Mouse (Mus musculus) heart, adult 11 months (tissue): ENCODE results near the gene Arhgdib.

Experiments used
- DNase-seq: peaks from one replicate; pipeline ENCODE4 v3.0.0; 2022

Gene Arhgdib

GRCm38 (mm10) chr6:136950171-136950570 lies 8.5 kb upstream of the Arhgdib start:
- DNase-seq, result peak; percentile 63

- DNase-seq, result peak; percentile 46
Observed at GRCm38 (mm10) chr6:136947716-136948115, 6.0 kb upstream of the Arhgdib start.

GRCm38 (mm10) chr6:136946943-136947342 lies 5.2 kb upstream of the Arhgdib start:
- DNase-seq, result peak; percentile 74

GRCm38 (mm10) chr6:136946241-136946640 lies 4.5 kb upstream of the Arhgdib start:
- peak; percentile 91 for DNase-seq

- peak; percentile 64 for DNase-seq
Observed at GRCm38 (mm10) chr6:136944511-136944910, 2.8 kb upstream of the Arhgdib start.

GRCm38 (mm10) chr6:136943392-136943791 lies 1.7 kb upstream of the Arhgdib start:
- DNase-seq, result peak; percentile 82

GRCm38 (mm10) chr6:136942280-136942679 lies 581 bp upstream of the Arhgdib start:
- peak; percentile 43 for DNase-seq

- DNase-seq, result peak; percentile 92
Observed at GRCm38 (mm10) chr6:136940188-136940960, 1.3 kb downstream of the Arhgdib start.

GRCm38 (mm10) chr6:136939326-136940187 lies 2.1 kb downstream of the Arhgdib start:
- DNase-seq, result peak; percentile 88

- peak; percentile 94 for DNase-seq
Observed at GRCm38 (mm10) chr6:136938331-136939126, 3.2 kb downstream of the Arhgdib start.

- peak; percentile 66 for DNase-seq
Observed at GRCm38 (mm10) chr6:136937117-136937516, 4.6 kb downstream of the Arhgdib start.

GRCm38 (mm10) chr6:136936361-136936760 lies 5.3 kb downstream of the Arhgdib start:
- DNase-seq, result peak; percentile 91

GRCm38 (mm10) chr6:136935233-136935632 lies 6.5 kb downstream of the Arhgdib start:
- DNase-seq, result peak; percentile 87

- peak; percentile 82 for DNase-seq
Observed at GRCm38 (mm10) chr6:136934068-136934467, 7.6 kb downstream of the Arhgdib start.

GRCm38 (mm10) chr6:136931246-136931645 lies 10.5 kb downstream of the Arhgdib start:
- DNase-seq, result peak; percentile 71

- peak; percentile 98 for DNase-seq
Observed at GRCm38 (mm10) chr6:136930677-136931076, 11.0 kb downstream of the Arhgdib start.

GRCm38 (mm10) chr6:136927626-136928025 lies 14.1 kb downstream of the Arhgdib start:
- DNase-seq, result peak; percentile 91

GRCm38 (mm10) chr6:136925049-136925448 lies 16.6 kb downstream of the Arhgdib start:
- peak; percentile 68 for DNase-seq

GRCm38 (mm10) chr6:136923532-136923931 lies 18.2 kb downstream of the Arhgdib start, which contains the start of gene Pde6h:
Pde6h (plus strand) TSS chr6:136923832.
- DNase-seq, result no peak

GRCm38 (mm10) chr6:136922871-136923270 lies 18.8 kb downstream of the Arhgdib start:
- DNase-seq, result peak; percentile 90

GRCm38 (mm10) chr6:136922080-136922479 lies 19.6 kb downstream of the Arhgdib start, which contains the start of gene Erp27:
Erp27 (minus strand) TSS chr6:136922180.
- no peak for DNase-seq

GRCm38 (mm10) chr6:136921601-136922000 lies 20.1 kb downstream of the Arhgdib start:
- no peak for DNase-seq
